Mouse (Mus musculus) erythroid progenitor cell, adult 5-6 weeks (primary cell): Measurements from ENCODE around the gene Klhdc4. TPM values are rescaled to one million over a fixed set of nuclear protein-coding genes. Genes with fewer than 3 reads are reported as not detected.
A peak's percentile ranks its signal among the peaks of the same experiment; 100 is the strongest.

ENCODE experiments used
- ATAC-seq: replicated peaks from 2 replicates; pipeline ENCODE4 v1.8.0; 2016; ENCODE audit warnings: moderate number of reproducible peaks, mild to moderate bottlenecking, moderate TSS enrichment, inconsistent platforms; ENCODE audit not compliant: poor library complexity, low FRiP score, severe bottlenecking
- total RNA-seq, 2 experiments: library from RNA; stranded (forward) in 1 of 2; stranded (reverse) in 1 of 2; fragments of 150-400 nt in 1 of 2; fragments of 186-747, 209-891 nt in 1 of 2; gene quantifications; 2 replicates each; pipeline versions ENCODE4 v1.2.3 to v1.2.4; 2015 to 2017; ENCODE audit warnings: low replicate concordance in 2 of 2

The Klhdc4 gene
- total RNA-seq, 2 experiments from 2014 or later, result 16.3 to 17.9 TPM

- no peak for ATAC-seq
Measured at GRCm38 (mm10) chr8:121763700-121764013, 65.7 kb downstream of the Klhdc4 start.

GRCm38 (mm10) chr8:121762999-121763699, 66.2 kb downstream of the Klhdc4 start:
- no peak for ATAC-seq

- ATAC-seq, result no peak
Measured at GRCm38 (mm10) chr8:121761480-121761879, 67.9 kb downstream of the Klhdc4 start.

- ATAC-seq, result no peak
Measured at GRCm38 (mm10) chr8:121760484-121760883, 68.9 kb downstream of the Klhdc4 start.

- no peak for ATAC-seq
Measured at GRCm38 (mm10) chr8:121758470-121758869, 70.9 kb downstream of the Klhdc4 start.

- peak; percentile 74 for ATAC-seq
Measured at GRCm38 (mm10) chr8:121751407-121751806, 78.0 kb downstream of the Klhdc4 start.

- no peak for ATAC-seq
Measured at GRCm38 (mm10) chr8:121750512-121750911, 78.9 kb downstream of the Klhdc4 start.

GRCm38 (mm10) chr8:121749501-121749900, 79.9 kb downstream of the Klhdc4 start:
- ATAC-seq, result no peak

Other genes starting within 250 kb of the Klhdc4 start
- gene Map1lc3b, start 239.2 kb downstream of the Klhdc4 start, total RNA-seq (2015; ENCODE audit: low replicate concordance), result 93.9 and 137 TPM in 2 replicates
- 84.3 and 101 TPM in 2 replicates for gene Map1lc3b, start 239.2 kb downstream of the Klhdc4 start, total RNA-seq (2017; ENCODE audit: low replicate concordance)
- gene Zcchc14, start 176.7 kb downstream of the Klhdc4 start, total RNA-seq (2015; ENCODE audit: low replicate concordance), result not detected in 2 replicates
- not detected in 2 replicates for gene Zcchc14, start 176.7 kb downstream of the Klhdc4 start, total RNA-seq (2017; ENCODE audit: low replicate concordance)
- not detected in 2 replicates for gene Jph3, start 99.9 kb downstream of the Klhdc4 start, total RNA-seq (2015; ENCODE audit: low replicate concordance)
- not detected in 2 replicates for gene Jph3, start 99.9 kb downstream of the Klhdc4 start, total RNA-seq (2017; ENCODE audit: low replicate concordance)
- 204 and 216 TPM in 2 replicates for gene Slc7a5, start 78.1 kb upstream of the Klhdc4 start, total RNA-seq (2015; ENCODE audit: low replicate concordance)
- 167 and 189 TPM in 2 replicates for gene Slc7a5, start 78.1 kb upstream of the Klhdc4 start, total RNA-seq (2017; ENCODE audit: low replicate concordance)
- not detected in 2 replicates for gene Car5a, start 115.3 kb upstream of the Klhdc4 start, total RNA-seq (2015; ENCODE audit: low replicate concordance)
- gene Car5a, start 115.3 kb upstream of the Klhdc4 start, total RNA-seq (2017; ENCODE audit: low replicate concordance), result not detected in 2 replicates
- 16.3 and 41.1 TPM in 2 replicates for gene Banp, start 120.2 kb upstream of the Klhdc4 start, total RNA-seq (2015; ENCODE audit: low replicate concordance)
- 42.2 and 94.6 TPM in 2 replicates for gene Banp, start 120.2 kb upstream of the Klhdc4 start, total RNA-seq (2017; ENCODE audit: low replicate concordance)